Mouse (Mus musculus) forebrain, embryonic 10.5 days (tissue): ENCODE measurements around the gene Gm15517. TPM values are rescaled to one million over a fixed set of nuclear protein-coding genes. Genes with fewer than 3 reads are reported as not detected.
A peak's percentile ranks its signal among the peaks of the same experiment; 100 is the strongest.
"Not testable (repeated sequence)": the region's sequence is repeated elsewhere in the genome, so short reads cannot be mapped to it uniquely, and the experiment has no call there.

Experiments used
- DNase-seq: peaks from one replicate; pipeline ENCODE4 v3.0.0-alpha.2; 2017; ENCODE audit warnings: low spot score; ENCODE audit errors: extremely low spot score
- H3K27ac ChIP-seq: fragments of 300-500 bp; sonication (generic); 2 replicates; pipeline ENCODE4 v1.5.1; 2016; ENCODE audit warnings: mild to moderate bottlenecking
- H3K27me3 ChIP-seq: fragments of 300-500 bp; sonication (generic); 2 replicates; pipeline ENCODE4 v1.6.1; 2016; ENCODE audit warnings: mild to moderate bottlenecking; ENCODE audit not compliant: poor library complexity, severe bottlenecking
- H3K36me3 ChIP-seq: fragments of 300-500 bp; sonication (generic); replicated peaks from 2 replicates; pipeline ENCODE4 v1.6.1; 2016; ENCODE audit warnings: mild to moderate bottlenecking, moderate library complexity
- H3K4me1 ChIP-seq: fragments of 300-500 bp; sonication (generic); 2 replicates; pipeline ENCODE4 v1.6.1; 2016
- H3K4me3 ChIP-seq: fragments of 300-500 bp; sonication (generic); 2 replicates; pipeline ENCODE4 v1.5.1; 2016; ENCODE audit warnings: mild to moderate bottlenecking, moderate library complexity
- H3K9me3 ChIP-seq: fragments of 300-500 bp; sonication (generic); 2 replicates; pipeline ENCODE4 v1.6.1; 2016; ENCODE audit warnings: mild to moderate bottlenecking, moderate library complexity
- WGBS: fragments of 180-500 bp; shearing (Covaris S2); methylation state at CpG from one replicate; pipeline ENCODE4 v1.1.7; 2016; 5-methylcytosine and 5-hydroxymethylcytosine counted together
- polyA plus RNA-seq: library from polyadenylated mRNA; unstranded; fragments of >200 nt; fragmentation: Nextera tagmentation; extraction: Ambion mirVana; gene quantifications from 2 replicates; pipeline ENCODE4 v1.2.1, GENCODE M21; 2016

Gm15517 gene
- polyA plus RNA-seq = 1.2 TPM in 1 of 2 replicates, not detected in the other

- Histone ChIP-seq H3K27me3 (peaks cover 43% of the 10 kb centered on the region), H3K36me3 (0 out of 2 replicates have a peak, but pooled peaks cover 3% of the 10 kb centered on the region), H3K9me3 (no peaks in the 10 kb centered on the region), H3K4me3 (no peak within 1 kb of the TSS), H3K27ac (no peak within 1 kb of the TSS), H3K4me1 (peaks cover 7% of the 10 kb centered on the region)
- 63% methylated on average over 5 of the region's 5 CpGs for WGBS
- no peak for DNase-seq
Observed at GRCm38 (mm10) chr7:44261147-44261546, at the start of gene Gm15517. Gene Gm15517 (plus strand): TSS chr7:44261447.

GRCm38 (mm10) chr7:44215645-44216044, 45.6 kb upstream of the Gm15517 start, which contains the start of gene Klk1b5:
Gene Klk1b5 (plus strand): TSS chr7:44215945.
- Histone ChIP-seq H3K4me3 (no peak within 1 kb of the TSS), H3K9me3 (no peaks in the 10 kb centered on the region), H3K27me3 (no peaks in the 10 kb centered on the region), H3K4me1 (no peaks in the 10 kb centered on the region), H3K36me3 (no peaks in the 10 kb centered on the region), H3K27ac (no peak within 1 kb of the TSS)
- WGBS = 81% methylated on average over 1 of the region's 1 CpGs
- no peak for DNase-seq

- not testable (repeated sequence) for H3K4me3 ChIP-seq, H3K27ac ChIP-seq, H3K36me3 ChIP-seq, H3K9me3 ChIP-seq, H3K27me3 ChIP-seq, H3K4me1 ChIP-seq, DNase-seq
- 80% methylated on average over 10 of the region's 10 CpGs for WGBS
Observed at GRCm38 (mm10) chr7:44221601-44222000, 39.6 kb upstream of the Gm15517 start.

- H3K27me3 ChIP-seq, H3K4me3 ChIP-seq, DNase-seq, H3K9me3 ChIP-seq, H3K36me3 ChIP-seq, H3K4me1 ChIP-seq, H3K27ac ChIP-seq: not testable (repeated sequence)
- WGBS = 83% methylated on average over 6 of the region's 6 CpGs
Observed at GRCm38 (mm10) chr7:44222335-44222734, 38.9 kb upstream of the Gm15517 start.

- Histone ChIP-seq H3K9me3 (no peaks in the 10 kb centered on the region), H3K27me3 (no peaks in the 10 kb centered on the region), H3K4me3 (no peak within 1 kb of the TSS), H3K36me3 (no peaks in the 10 kb centered on the region), H3K27ac (no peak within 1 kb of the TSS), H3K4me1 (no peaks in the 10 kb centered on the region)
- no peak for DNase-seq
- 42% methylated on average over 1 of the region's 1 CpGs for WGBS
Observed at GRCm38 (mm10) chr7:44225076-44225475, 36.2 kb upstream of the Gm15517 start, which contains the start of gene Klk1. Gene Klk1 (plus strand): TSS chr7:44225360.

- H3K4me3 ChIP-seq = no peak within 1 kb of the TSS
- no peaks in the 10 kb centered on the region for H3K27me3 ChIP-seq
- H3K9me3 ChIP-seq = no peaks in the 10 kb centered on the region
- H3K4me1 ChIP-seq = no peaks in the 10 kb centered on the region
- H3K36me3 ChIP-seq = no peaks in the 10 kb centered on the region
- no peak for DNase-seq
- H3K27ac ChIP-seq = no peak within 1 kb of the TSS
- WGBS = 84% methylated on average over 3 of the region's 3 CpGs
Observed at GRCm38 (mm10) chr7:44235909-44236308, 25.3 kb upstream of the Gm15517 start, which contains the start of gene Gm36864. Gene Gm36864 (plus strand): TSS chr7:44236177.

GRCm38 (mm10) chr7:44239913-44240312, 21.3 kb upstream of the Gm15517 start:
- Histone ChIP-seq H3K9me3 (no peaks in the 10 kb centered on the region), H3K4me1 (no peaks in the 10 kb centered on the region), H3K27ac (no peak overlapping the region), H3K36me3 (no peaks in the 10 kb centered on the region), H3K27me3 (no peaks in the 10 kb centered on the region), H3K4me3 (no peak overlapping the region)
- WGBS = 65% methylated on average over 2 of the region's 2 CpGs
- DNase-seq = no peak

- H3K9me3 ChIP-seq = no peaks in the 10 kb centered on the region
- H3K36me3 ChIP-seq = no peaks in the 10 kb centered on the region
- H3K4me3 ChIP-seq = no peak overlapping the region
- H3K27me3 ChIP-seq = no peaks in the 10 kb centered on the region
- no peak overlapping the region for H3K27ac ChIP-seq
- peaks cover 7% of the 10 kb centered on the region for H3K4me1 ChIP-seq
- 67% methylated on average over 1 of the region's 1 CpGs for WGBS
- no peak for DNase-seq
Observed at GRCm38 (mm10) chr7:44240712-44241111, 20.5 kb upstream of the Gm15517 start.

- peaks cover 7% of the 10 kb centered on the region for H3K4me1 ChIP-seq
- no peaks in the 10 kb centered on the region for H3K27me3 ChIP-seq
- no peaks in the 10 kb centered on the region for H3K9me3 ChIP-seq
- 69% methylated on average over 2 of the region's 2 CpGs for WGBS
- no peak overlapping the region for H3K27ac ChIP-seq
- no peaks in the 10 kb centered on the region for H3K36me3 ChIP-seq
- no peak for DNase-seq
- H3K4me3 ChIP-seq = no peak overlapping the region
Observed at GRCm38 (mm10) chr7:44241163-44241562, 20.1 kb upstream of the Gm15517 start.

GRCm38 (mm10) chr7:44244080-44244479, 17.2 kb upstream of the Gm15517 start:
- WGBS = 50% methylated on average over 1 of the region's 1 CpGs
- Histone ChIP-seq H3K9me3 (no peaks in the 10 kb centered on the region), H3K4me3 (no peak overlapping the region), H3K27ac (no peak overlapping the region), H3K27me3 (no peaks in the 10 kb centered on the region), H3K36me3 (peaks cover 14% of the 10 kb centered on the region), H3K4me1 (peaks cover 22% of the 10 kb centered on the region)
- DNase-seq = no peak

- Histone ChIP-seq H3K4me1 (peaks cover 24% of the 10 kb centered on the region), H3K36me3 (peaks cover 36% of the 10 kb centered on the region), H3K27ac (peak within 1 kb of the TSS; percentile 98), H3K27me3 (no peaks in the 10 kb centered on the region), H3K4me3 (peak within 1 kb of the TSS; percentile 92), H3K9me3 (no peaks in the 10 kb centered on the region)
- DNase-seq = peak; percentile 89
- WGBS = under 1% methylated on average over 62 of the region's 62 CpGs
Observed at GRCm38 (mm10) chr7:44246055-44246983, 14.9 kb upstream of the Gm15517 start, which contains the start of the genes 1700028J19Rik and 2410002F23Rik. Gene 1700028J19Rik (minus strand): TSS chr7:44246695. Gene 2410002F23Rik (plus strand): TSS chr7:44246722.

GRCm38 (mm10) chr7:44246984-44247470, 14.2 kb upstream of the Gm15517 start:
- WGBS = under 1% methylated on average over 23 of the region's 23 CpGs
- H3K4me1 ChIP-seq = peaks cover 24% of the 10 kb centered on the region
- H3K27ac ChIP-seq = peak overlapping the region; percentile 98
- no peaks in the 10 kb centered on the region for H3K9me3 ChIP-seq
- no peaks in the 10 kb centered on the region for H3K27me3 ChIP-seq
- H3K4me3 ChIP-seq = peak overlapping the region; percentile 92
- peaks cover 42% of the 10 kb centered on the region for H3K36me3 ChIP-seq
- peak; percentile 73 for DNase-seq

GRCm38 (mm10) chr7:44247971-44248370, 13.3 kb upstream of the Gm15517 start:
- no peak overlapping the region for H3K27ac ChIP-seq
- DNase-seq = no peak
- peaks cover 30% of the 10 kb centered on the region for H3K4me1 ChIP-seq
- peaks cover 52% of the 10 kb centered on the region for H3K36me3 ChIP-seq
- no peaks in the 10 kb centered on the region for H3K27me3 ChIP-seq
- 95% methylated on average over 2 of the region's 2 CpGs for WGBS
- peak overlapping the region; percentile 92 for H3K4me3 ChIP-seq
- no peaks in the 10 kb centered on the region for H3K9me3 ChIP-seq
